Mouse (Mus musculus): ENCODE data around the gene Olfr124.

Olfr124 gene

DNA sequence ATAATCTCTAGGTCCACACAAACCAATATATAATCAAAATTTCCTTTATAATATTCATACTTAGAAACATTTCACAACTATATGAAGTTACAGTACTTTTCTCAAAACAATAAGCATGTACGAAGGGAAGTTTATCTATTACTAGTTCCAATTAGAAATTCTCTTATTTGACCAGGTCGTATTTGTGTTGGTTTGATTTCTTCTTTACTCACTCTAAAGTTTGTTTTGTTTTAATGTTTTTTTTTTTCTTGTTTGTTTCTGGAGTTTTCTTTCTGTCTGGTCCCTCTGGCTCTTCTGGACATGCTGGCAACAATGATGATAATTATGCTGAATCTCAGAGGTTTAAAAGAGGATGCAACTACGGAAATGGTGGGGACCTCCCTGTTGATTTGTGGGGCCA is at the start of gene Olfr124:
Gene Olfr124 (plus strand): TSS at position 301 of the 400 bp plus-strand sequence.
- no peak for DNase-seq

GRCm38 (mm10) chr17:37768307-37768706 is 31.4 kb upstream of the Olfr124 start, which contains the start of gene Olfr122:
TSS of gene Olfr122 (plus strand) at chr17:37768607.
- no peak for DNase-seq

DNA sequence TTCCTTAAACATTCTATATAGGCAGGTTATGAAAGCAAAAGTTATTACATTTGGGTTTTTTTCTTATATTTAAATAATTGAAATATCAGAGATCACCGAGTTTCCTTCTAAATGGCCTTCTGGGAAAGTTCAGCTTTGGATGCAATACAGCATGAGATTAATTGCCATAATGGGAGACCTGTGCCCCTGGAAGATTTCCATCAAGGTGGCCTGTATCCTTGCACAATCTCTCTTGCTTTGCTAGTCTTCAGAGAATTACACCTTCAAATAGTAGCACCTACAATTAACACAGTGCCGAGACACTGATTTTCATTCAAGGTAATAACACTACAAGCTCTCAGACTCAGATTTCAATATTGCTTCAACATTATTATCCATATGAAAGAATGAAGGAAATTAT is 6.5 kb upstream of the Olfr124 start, which contains the start of gene Olfr123:
Gene Olfr123 (plus strand): TSS at position 301 of the 400 bp plus-strand sequence.
- no peak for DNase-seq

DNA sequence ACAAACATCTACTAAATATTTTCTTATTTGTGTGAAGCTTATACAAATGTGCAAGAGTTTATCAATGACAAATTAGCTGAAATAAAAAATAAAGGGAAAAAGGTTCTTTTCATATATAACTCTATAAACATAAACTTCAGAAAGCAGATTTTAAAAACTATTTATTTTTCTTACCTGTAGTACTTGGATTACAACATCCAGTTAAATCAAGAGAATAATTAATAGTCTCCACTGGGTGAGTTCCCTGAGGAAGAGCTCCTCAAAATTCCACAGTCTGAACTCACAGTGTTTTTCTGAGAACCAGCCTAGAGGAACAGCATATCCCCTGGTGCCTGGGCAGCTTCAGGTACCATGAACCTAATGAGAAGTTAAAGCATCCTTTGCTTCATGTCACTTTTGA is 33.0 kb downstream of the Olfr124 start, which contains the start of gene Olfr125:
Gene Olfr125 (plus strand): TSS at position 301 of the 400 bp plus-strand sequence.
- DNase-seq, result no peak

DNA sequence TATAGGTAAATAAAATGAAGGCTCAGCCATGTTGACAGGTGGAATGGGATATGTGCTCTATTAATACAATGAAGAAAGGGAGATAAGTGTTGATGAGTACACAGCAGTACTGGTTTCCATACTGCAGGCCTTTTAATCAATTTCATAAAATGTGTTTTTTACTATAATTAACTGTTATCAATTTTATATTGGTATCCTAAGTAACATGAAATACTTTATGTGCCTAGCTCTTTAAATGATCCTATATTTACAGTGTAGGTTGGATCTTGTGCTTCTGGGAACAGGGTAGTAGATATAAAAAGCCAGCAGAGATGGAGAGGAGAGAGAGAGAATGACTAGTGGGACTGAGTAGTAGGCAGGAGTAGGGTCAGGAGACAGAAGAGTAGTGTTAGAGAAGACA is 47.5 kb downstream of the Olfr124 start, which contains the start of gene Olfr126:
Gene Olfr126 (plus strand): TSS at position 301 of the 400 bp plus-strand sequence.
- no peak for DNase-seq

Measured in right cerebral cortex, adult 18-20 months (tissue).